Mouse (Mus musculus): Measurements from ENCODE around the gene Gm21992.
A peak's percentile ranks its signal among the peaks of the same experiment; 100 is the strongest.

Gm21992 gene

DNA sequence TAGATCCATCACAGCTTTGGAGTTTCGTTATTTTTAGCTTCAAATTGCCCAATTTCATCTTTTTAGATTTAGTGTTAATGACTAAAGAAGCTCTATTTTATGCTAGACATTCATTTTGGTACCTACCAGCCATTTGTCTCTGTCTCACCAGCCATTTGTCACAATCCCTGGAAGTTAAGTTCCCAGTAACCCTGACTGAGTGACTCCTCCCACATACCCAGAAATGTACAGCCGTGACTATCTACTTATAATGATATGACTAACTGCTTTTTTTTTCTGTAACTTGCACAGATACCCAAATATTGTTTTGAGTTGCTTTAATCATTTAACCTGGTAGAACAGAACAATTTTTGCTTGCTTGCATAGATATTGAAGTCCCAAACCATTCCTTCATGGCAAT is 34.4 kb upstream of the Gm21992 start:
- H3K9me3 ChIP-seq (ENCODE audit: low read length): no peaks in the 10 kb centered on the region
- H3K4me1 ChIP-seq (replicated peaks; ENCODE audit: low read depth, low read length): peaks cover 45% of the 10 kb centered on the region
- no peaks in the 10 kb centered on the region for H3K36me3 ChIP-seq (ENCODE audit: insufficient read depth, low read length)
- H3K4me3 ChIP-seq (replicated peaks; ENCODE audit: low read length): no peak overlapping the region
- peaks cover 10% of the 10 kb centered on the region for H3K27me3 ChIP-seq (ENCODE audit: insufficient read depth, low read length)
- no peak for TF ChIP-seq NANOG (IDR thresholded peaks at IDR 0.05; ENCODE audit: borderline replicate concordance, low read length)
- TF ChIP-seq CTCF (conservative IDR thresholded peaks at IDR 0.05; ENCODE audit: low read length): no peak
- no peak for TF ChIP-seq POU5F1 (IDR thresholded peaks at IDR 0.05; ENCODE audit: borderline replicate concordance, low read length)

DNA sequence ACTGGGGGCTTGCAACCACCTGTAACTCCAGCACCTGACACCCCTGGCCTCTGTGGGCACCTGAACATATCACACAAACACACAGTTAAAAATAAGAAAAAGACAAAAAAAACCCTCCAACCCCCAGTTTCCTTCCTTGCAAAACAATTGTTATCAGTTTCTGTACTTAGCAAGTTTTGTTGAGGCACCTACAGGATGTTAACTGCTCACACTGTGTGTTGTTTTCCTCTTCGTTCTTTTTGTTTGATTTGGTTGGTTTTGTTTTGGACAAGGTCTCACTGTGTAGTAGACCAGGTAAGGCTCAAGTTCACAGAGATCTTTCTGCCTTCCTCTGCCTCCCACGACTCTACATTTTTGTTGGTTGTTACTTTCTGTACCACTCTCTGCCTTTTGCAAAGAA is 31.2 kb upstream of the Gm21992 start:
- no peak for TF ChIP-seq POU5F1 (IDR thresholded peaks at IDR 0.05; ENCODE audit: borderline replicate concordance, low read length)
- TF ChIP-seq NANOG (IDR thresholded peaks at IDR 0.05; ENCODE audit: borderline replicate concordance, low read length): no peak
- TF ChIP-seq CTCF (conservative IDR thresholded peaks at IDR 0.05; ENCODE audit: low read length): no peak
- Histone ChIP-seq H3K36me3 (ENCODE audit: insufficient read depth, low read length) (0 out of 2 replicates have a peak, but pooled peaks cover 4% of the 10 kb centered on the region), H3K4me1 (replicated peaks; ENCODE audit: low read depth, low read length) (peaks cover 42% of the 10 kb centered on the region), H3K27me3 (ENCODE audit: insufficient read depth, low read length) (peaks cover 23% of the 10 kb centered on the region), H3K4me3 (replicated peaks; ENCODE audit: low read length) (no peak overlapping the region), H3K9me3 (ENCODE audit: low read length) (no peaks in the 10 kb centered on the region)

GRCm38 (mm10) chr19:4840848-4841247 is 29.4 kb upstream of the Gm21992 start:
- H3K27me3 ChIP-seq (ENCODE audit: insufficient read depth, low read length): peaks cover 23% of the 10 kb centered on the region
- TF ChIP-seq POU5F1 (IDR thresholded peaks at IDR 0.05; ENCODE audit: borderline replicate concordance, low read length): no peak
- TF ChIP-seq CTCF (conservative IDR thresholded peaks at IDR 0.05; ENCODE audit: low read length): no peak
- no peak for TF ChIP-seq NANOG (IDR thresholded peaks at IDR 0.05; ENCODE audit: borderline replicate concordance, low read length)
- peaks cover 54% of the 10 kb centered on the region for H3K4me1 ChIP-seq (replicated peaks; ENCODE audit: low read depth, low read length)
- no peak overlapping the region for H3K4me3 ChIP-seq (replicated peaks; ENCODE audit: low read length)
- H3K36me3 ChIP-seq (ENCODE audit: insufficient read depth, low read length): 0 out of 2 replicates have a peak, but pooled peaks cover 10% of the 10 kb centered on the region
- H3K9me3 ChIP-seq (ENCODE audit: low read length): no peaks in the 10 kb centered on the region

DNA sequence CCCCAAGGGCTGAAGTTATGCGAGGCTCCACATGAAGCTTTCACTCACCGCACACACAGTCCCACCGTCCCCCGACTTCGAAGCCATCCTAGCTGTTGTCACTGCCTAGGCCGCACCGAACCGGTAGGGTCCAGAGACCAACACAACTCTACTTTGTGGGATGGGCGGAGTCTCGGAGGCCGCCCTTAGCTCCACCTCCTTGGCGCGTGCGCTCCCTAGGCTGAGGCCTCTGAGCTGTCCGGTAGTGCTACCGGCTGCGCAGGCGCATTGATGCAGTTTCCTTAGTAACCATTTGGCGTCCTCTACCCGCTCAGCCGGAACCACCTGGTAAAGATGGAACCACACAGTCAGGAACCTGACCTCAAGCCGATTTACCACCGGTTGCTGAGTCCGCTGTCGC is 27.7 kb upstream of the Gm21992 start, which contains the start of the genes Ccs and Ccdc87:
TSS of gene Ccs (minus strand) at position 184 of the 400 bp plus-strand sequence.
TSS of gene Ccdc87 (plus strand) at position 218 of the 400 bp plus-strand sequence.
- Histone ChIP-seq H3K9me3 (ENCODE audit: low read length) (no peaks in the 10 kb centered on the region), H3K4me3 (replicated peaks; ENCODE audit: low read length) (peak within 1 kb of the TSS; percentile 88), H3K27me3 (ENCODE audit: insufficient read depth, low read length) (peaks cover 23% of the 10 kb centered on the region), H3K4me1 (replicated peaks; ENCODE audit: low read depth, low read length) (peaks cover 68% of the 10 kb centered on the region), H3K36me3 (ENCODE audit: insufficient read depth, low read length) (peaks cover 16% of the 10 kb centered on the region; the same call in 1 of the 2 replicates)
- no peak for TF ChIP-seq POU5F1 (IDR thresholded peaks at IDR 0.05; ENCODE audit: borderline replicate concordance, low read length)
- no peak for TF ChIP-seq CTCF (conservative IDR thresholded peaks at IDR 0.05; ENCODE audit: low read length)
- no peak for TF ChIP-seq NANOG (IDR thresholded peaks at IDR 0.05; ENCODE audit: borderline replicate concordance, low read length)

GRCm38 (mm10) chr19:4838526-4839140 is 27.2 kb upstream of the Gm21992 start:
- H3K9me3 ChIP-seq (ENCODE audit: low read length): no peaks in the 10 kb centered on the region
- peaks cover 23% of the 10 kb centered on the region for H3K27me3 ChIP-seq (ENCODE audit: insufficient read depth, low read length)
- H3K4me3 ChIP-seq (replicated peaks; ENCODE audit: low read length): peak overlapping the region; percentile 88
- no peak for TF ChIP-seq NANOG (IDR thresholded peaks at IDR 0.05; ENCODE audit: borderline replicate concordance, low read length)
- no peak for TF ChIP-seq POU5F1 (IDR thresholded peaks at IDR 0.05; ENCODE audit: borderline replicate concordance, low read length)
- peaks cover 73% of the 10 kb centered on the region for H3K4me1 ChIP-seq (replicated peaks; ENCODE audit: low read depth, low read length)
- H3K36me3 ChIP-seq (ENCODE audit: insufficient read depth, low read length): peaks cover 21% of the 10 kb centered on the region

DNA sequence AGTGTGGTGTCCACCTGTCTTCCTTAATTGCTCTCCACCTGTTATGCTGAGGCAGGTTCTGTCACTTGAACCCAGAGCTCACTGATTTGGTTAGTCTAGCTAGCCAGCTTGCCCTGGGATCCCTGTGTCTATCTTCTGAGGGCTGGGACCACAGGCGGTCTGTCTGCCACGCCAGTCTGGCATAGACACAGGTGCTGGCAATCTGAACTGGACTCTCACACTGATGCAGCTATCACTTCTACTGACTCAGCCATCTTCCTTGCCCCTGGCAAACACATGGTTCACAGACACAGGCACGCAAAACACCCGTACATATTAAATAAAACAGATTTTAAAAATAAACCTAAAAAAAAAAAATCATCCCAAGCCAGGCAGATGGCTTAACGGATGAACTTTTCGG is 25.6 kb upstream of the Gm21992 start:
- TF ChIP-seq POU5F1 (IDR thresholded peaks at IDR 0.05; ENCODE audit: borderline replicate concordance, low read length) (no peak), CTCF (conservative IDR thresholded peaks at IDR 0.05; ENCODE audit: low read length) (no peak), NANOG (IDR thresholded peaks at IDR 0.05; ENCODE audit: borderline replicate concordance, low read length) (no peak)
- no peak overlapping the region for H3K4me3 ChIP-seq (replicated peaks; ENCODE audit: low read length)
- peaks cover 87% of the 10 kb centered on the region for H3K4me1 ChIP-seq (replicated peaks; ENCODE audit: low read depth, low read length)
- H3K36me3 ChIP-seq (ENCODE audit: insufficient read depth, low read length): peaks cover 37% of the 10 kb centered on the region
- peaks cover 23% of the 10 kb centered on the region for H3K27me3 ChIP-seq (ENCODE audit: insufficient read depth, low read length)
- no peaks in the 10 kb centered on the region for H3K9me3 ChIP-seq (ENCODE audit: low read length)

DNA sequence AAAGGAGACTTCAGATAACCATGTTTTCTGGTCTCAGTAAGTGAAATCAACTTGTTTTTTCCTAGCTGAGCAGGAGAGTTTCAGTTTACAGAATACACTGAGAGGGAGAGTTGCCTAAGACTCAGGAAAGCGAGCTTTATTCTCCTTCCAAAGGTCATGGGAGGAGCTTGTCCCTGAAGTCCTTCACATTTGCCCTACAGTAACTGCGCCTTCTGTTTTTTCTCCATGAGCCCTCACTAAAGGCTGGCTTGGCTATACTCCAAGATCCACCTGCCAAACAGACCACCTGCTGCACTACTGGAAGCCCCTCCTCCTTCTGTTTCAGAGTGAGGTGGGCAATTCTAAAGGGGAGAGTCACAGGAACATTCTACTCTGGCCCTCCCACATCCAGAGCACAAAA is 24.7 kb upstream of the Gm21992 start:
- peaks cover 15% of the 10 kb centered on the region for H3K27me3 ChIP-seq (ENCODE audit: insufficient read depth, low read length)
- H3K4me3 ChIP-seq (replicated peaks; ENCODE audit: low read length): 0 out of 2 replicates have a peak overlapping the region, but pooled peaks have one; percentile 1
- H3K4me1 ChIP-seq (replicated peaks; ENCODE audit: low read depth, low read length): peaks cover 90% of the 10 kb centered on the region
- H3K36me3 ChIP-seq (ENCODE audit: insufficient read depth, low read length): peaks cover 41% of the 10 kb centered on the region
- TF ChIP-seq CTCF (conservative IDR thresholded peaks at IDR 0.05; ENCODE audit: low read length) (no peak), POU5F1 (IDR thresholded peaks at IDR 0.05; ENCODE audit: borderline replicate concordance, low read length) (no peak), NANOG (IDR thresholded peaks at IDR 0.05; ENCODE audit: borderline replicate concordance, low read length) (no peak)
- H3K9me3 ChIP-seq (ENCODE audit: low read length): no peaks in the 10 kb centered on the region

GRCm38 (mm10) chr19:4833977-4834376 is 22.6 kb upstream of the Gm21992 start:
- Histone ChIP-seq H3K27me3 (ENCODE audit: insufficient read depth, low read length) (no peaks in the 10 kb centered on the region), H3K4me3 (replicated peaks; ENCODE audit: low read length) (no peak overlapping the region), H3K4me1 (replicated peaks; ENCODE audit: low read depth, low read length) (peaks cover 98% of the 10 kb centered on the region), H3K36me3 (ENCODE audit: insufficient read depth, low read length) (peaks cover 50% of the 10 kb centered on the region), H3K9me3 (ENCODE audit: low read length) (no peaks in the 10 kb centered on the region)
- no peak for TF ChIP-seq CTCF (conservative IDR thresholded peaks at IDR 0.05; ENCODE audit: low read length)
- no peak for TF ChIP-seq NANOG (IDR thresholded peaks at IDR 0.05; ENCODE audit: borderline replicate concordance, low read length)
- TF ChIP-seq POU5F1 (IDR thresholded peaks at IDR 0.05; ENCODE audit: borderline replicate concordance, low read length): no peak
